Mouse (Mus musculus) embryonic fibroblast, embryonic 13.5 days (primary cell): ENCODE results near the gene Pqlc2. TPM values are rescaled to one million over a fixed set of nuclear protein-coding genes. Genes with fewer than 3 reads are reported as not detected.

ENCODE experiments used
- H3K27ac ChIP-seq: 2 replicates; pipeline ENCODE4 v1.5.1; 2012; ENCODE audit warnings: low read length, control low read depth, inconsistent platforms; ENCODE audit not compliant: insufficient read depth
- H3K4me1 ChIP-seq: 2 replicates; pipeline ENCODE4 v1.6.1; 2011; ENCODE audit warnings: low read length; ENCODE audit not compliant: control insufficient read depth, insufficient read depth
- H3K4me3 ChIP-seq: 2 replicates; pipeline ENCODE4 v1.5.1; 2011; ENCODE audit warnings: mild to moderate bottlenecking, control low read depth, low read length; ENCODE audit not compliant: insufficient read depth
- CTCF ChIP-seq: IDR thresholded peaks from 2 replicates; pipeline ENCODE4 v1.5.1; 2011; ENCODE audit warnings: mild to moderate bottlenecking, control low read depth, low read length, moderate library complexity, borderline replicate concordance; ENCODE audit not compliant: insufficient read depth
- POLR2A ChIP-seq: IDR thresholded peaks from 2 replicates; pipeline ENCODE4 v1.6.1; 2011; ENCODE audit warnings: low read depth, mild to moderate bottlenecking, control low read depth, low read length, moderate library complexity
- polyA plus RNA-seq: library from polyadenylated mRNA; stranded (reverse); fragments of >200 nt; gene quantifications from 2 replicates; pipeline ENCODE4 v1.2.4, GENCODE M21; 2011; ENCODE audit warnings: low read depth; ENCODE audit not compliant: missing spikeins, insufficient read length

Pqlc2 gene
- polyA plus RNA-seq, 1 experiment = 12.3 TPM

DNA sequence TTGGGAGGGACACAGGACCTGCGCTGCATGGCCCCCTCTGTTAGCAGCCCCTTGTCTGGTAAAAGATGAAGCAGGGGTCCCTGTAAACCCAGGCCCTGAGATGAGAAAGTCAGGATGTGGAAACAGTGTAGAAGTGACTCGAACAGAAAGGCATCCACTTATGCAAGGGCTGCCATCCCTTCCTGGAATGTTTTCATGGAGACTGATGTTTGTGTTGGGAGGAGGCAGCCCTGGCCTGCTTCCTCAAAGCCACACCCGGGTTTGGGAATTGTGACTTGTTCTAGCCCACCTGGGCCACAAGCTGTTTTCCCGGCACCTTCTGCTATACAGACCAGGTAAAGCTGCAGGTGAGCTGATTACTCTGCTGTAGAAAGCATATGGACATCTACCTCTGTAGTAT lies 54.4 kb downstream of the Pqlc2 start:
- no peak for TF ChIP-seq POLR2A
- TF ChIP-seq CTCF = no peak
- H3K4me1 ChIP-seq = peaks cover 39% of the 10 kb centered on the region
- H3K27ac ChIP-seq = peak overlapping the region; percentile 41
- no peak overlapping the region for H3K4me3 ChIP-seq

GRCm38 (mm10) chr4:139253206-139253605 lies 57.3 kb downstream of the Pqlc2 start:
- Histone ChIP-seq H3K27ac (no peak overlapping the region; the same call in 1 of the 2 replicates), H3K4me1 (peaks cover 48% of the 10 kb centered on the region), H3K4me3 (no peak overlapping the region)
- no peak for TF ChIP-seq POLR2A
- no peak for TF ChIP-seq CTCF

DNA sequence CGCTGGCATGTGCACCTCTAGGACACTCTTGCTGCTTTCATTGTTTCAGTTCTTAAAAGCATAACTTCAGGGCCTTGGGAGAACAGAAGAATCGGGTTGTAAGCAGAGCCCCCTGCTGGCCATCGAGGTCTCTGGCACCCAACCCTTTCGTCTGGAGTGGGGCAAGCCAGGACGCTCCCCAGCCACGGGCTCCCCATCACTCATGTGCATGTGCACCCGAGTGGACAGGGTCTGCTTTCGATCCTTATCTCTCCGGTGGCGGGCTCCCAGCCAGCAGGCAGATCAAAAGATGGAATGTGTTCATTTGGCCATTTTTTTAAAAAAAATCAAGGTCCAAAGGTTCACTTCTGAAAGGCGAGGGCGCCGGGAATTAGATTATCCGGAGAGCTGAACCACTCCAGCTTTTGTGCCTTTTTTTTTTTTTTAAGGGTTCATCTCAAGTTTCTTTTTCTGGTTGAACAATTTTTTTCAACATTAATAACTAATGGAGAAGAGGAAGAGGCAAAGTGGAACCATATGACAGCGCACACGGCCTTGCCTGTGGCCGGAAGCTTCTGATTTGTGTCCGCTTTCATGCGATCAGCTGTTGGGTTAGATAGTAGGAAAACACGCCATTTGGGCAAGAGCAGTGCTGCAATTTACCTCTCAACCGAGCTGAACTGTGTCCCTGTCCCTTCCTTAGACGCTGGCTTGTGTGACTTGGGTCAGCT lies 58.3 kb downstream of the Pqlc2 start:
- H3K27ac ChIP-seq = peak overlapping the region; percentile 57
- no peak overlapping the region for H3K4me3 ChIP-seq
- TF ChIP-seq CTCF (peak; percentile 67), POLR2A (no peak)
- H3K4me1 ChIP-seq = peaks cover 51% of the 10 kb centered on the region

- Histone ChIP-seq H3K27ac (peak overlapping the region; percentile 57), H3K4me3 (no peak overlapping the region), H3K4me1 (peaks cover 58% of the 10 kb centered on the region)
- TF ChIP-seq POLR2A (no peak), CTCF (no peak)
These were observed 59.6 kb downstream of the Pqlc2 start for GRCm38 (mm10) chr4:139250886-139251285.

DNA sequence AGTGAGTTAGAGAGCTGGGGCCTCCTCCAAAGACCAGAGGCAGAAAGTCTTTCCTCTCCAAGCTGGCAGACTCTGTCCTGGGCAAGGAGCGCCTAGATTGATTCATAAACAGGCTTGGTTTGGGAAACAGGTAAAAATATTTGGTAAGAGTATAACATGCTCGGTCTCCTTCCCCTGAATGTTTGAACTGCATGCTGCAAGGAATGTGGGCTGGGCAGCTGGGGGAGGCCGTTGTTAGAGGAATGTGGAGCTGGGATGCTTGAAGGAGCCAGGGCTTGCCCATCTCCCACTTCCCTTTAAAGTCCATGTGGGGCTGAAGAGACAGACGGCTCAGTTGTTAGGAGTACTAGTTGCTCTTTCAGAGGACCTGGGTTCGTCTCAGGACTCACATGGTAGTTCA lies 60.5 kb downstream of the Pqlc2 start:
- Histone ChIP-seq H3K4me3 (no peak overlapping the region), H3K4me1 (peaks cover 52% of the 10 kb centered on the region), H3K27ac (peak overlapping the region; percentile 57)
- no peak for TF ChIP-seq POLR2A
- no peak for TF ChIP-seq CTCF

DNA sequence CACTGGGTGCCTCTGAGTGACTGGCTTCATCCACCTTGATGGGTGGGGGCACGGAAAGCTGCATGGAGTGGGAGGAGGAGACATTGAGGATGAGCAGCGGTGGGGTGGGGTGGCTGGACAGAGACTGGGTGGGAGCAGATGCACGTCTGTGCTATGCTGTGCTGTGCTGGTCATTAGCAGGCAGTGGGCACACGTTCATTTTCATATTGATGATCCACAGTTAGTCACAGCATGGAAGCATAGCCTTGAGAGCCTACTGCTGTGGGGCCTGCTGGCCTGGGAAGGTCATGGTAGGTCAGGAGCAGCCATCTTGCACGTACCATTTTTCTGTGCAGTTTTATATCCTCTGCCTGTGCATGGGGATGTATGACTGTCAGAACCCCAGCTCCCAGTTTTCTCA lies 61.8 kb downstream of the Pqlc2 start:
- peaks cover 52% of the 10 kb centered on the region for H3K4me1 ChIP-seq
- no peak overlapping the region for H3K27ac ChIP-seq
- TF ChIP-seq POLR2A = no peak
- TF ChIP-seq CTCF = no peak
- no peak overlapping the region for H3K4me3 ChIP-seq

DNA sequence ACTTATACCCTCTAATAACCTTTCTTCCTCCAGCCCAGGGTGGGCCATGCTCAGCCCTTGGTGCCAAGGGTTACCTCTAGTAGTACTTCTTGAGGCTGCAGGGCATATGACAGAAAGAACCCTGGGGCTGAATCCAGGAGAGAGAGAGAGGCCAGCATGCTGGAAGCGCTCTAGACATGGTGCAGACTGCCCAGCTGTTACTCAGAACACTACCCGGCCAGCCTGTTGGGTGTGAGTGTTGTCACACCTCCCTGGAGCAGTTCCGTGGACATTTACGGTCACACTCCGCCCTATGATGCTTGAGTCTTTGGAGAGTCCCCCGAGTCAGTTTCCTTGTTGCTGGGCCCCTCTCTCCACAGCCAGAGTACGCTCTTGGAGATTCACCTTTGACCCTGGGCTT lies 62.5 kb downstream of the Pqlc2 start:
- Histone ChIP-seq H3K4me3 (no peak overlapping the region), H3K27ac (peak overlapping the region; percentile 3; the same call in 1 of the 2 replicates), H3K4me1 (peaks cover 45% of the 10 kb centered on the region)
- TF ChIP-seq CTCF (no peak), POLR2A (no peak)

DNA sequence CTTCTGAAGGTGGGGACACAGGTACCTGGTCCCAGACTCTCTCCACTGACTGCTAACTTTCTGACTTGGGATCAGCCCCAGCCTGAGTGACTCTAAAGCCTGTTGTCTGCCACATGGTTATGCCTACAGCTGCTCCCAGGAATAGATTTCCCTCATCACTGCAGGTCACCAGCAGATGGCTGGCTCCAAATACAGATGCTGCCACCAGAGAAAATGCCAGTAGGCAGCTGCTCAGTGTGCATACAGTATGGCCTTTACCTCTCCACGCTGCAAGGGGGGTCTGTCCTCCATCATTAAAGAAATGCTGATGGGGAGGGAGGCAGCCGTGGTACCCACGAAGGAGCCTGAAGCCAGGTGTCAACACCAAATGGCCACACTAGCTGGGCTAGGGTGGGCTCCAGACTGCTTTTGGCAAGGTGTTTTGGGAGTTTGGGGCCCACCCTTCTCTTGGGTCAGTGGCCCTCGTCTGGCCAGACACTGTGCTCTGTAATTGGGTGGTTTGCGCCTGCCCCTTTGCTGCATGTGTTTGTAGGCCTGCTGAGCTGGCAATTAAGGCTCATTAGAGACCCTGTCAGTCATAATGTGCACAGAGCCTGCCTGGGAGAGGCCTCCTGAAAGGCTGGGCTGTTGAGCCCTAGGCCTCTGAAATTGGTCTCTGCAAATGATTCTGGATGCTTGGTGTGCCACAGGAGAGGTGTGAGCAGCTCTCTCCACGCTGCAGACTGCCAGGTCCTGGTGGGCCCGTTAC lies 64.2 kb downstream of the Pqlc2 start:
- Histone ChIP-seq H3K4me3 (no peak overlapping the region), H3K4me1 (peaks cover 41% of the 10 kb centered on the region), H3K27ac (no peak overlapping the region)
- TF ChIP-seq POLR2A = no peak
- no peak for TF ChIP-seq CTCF

- Histone ChIP-seq H3K4me1 (peaks cover 39% of the 10 kb centered on the region), H3K27ac (no peak overlapping the region), H3K4me3 (no peak overlapping the region)
- no peak for TF ChIP-seq POLR2A
These were observed 65.0 kb downstream of the Pqlc2 start for GRCm38 (mm10) chr4:139245534-139245933.

GRCm38 (mm10) chr4:139244766-139245165 lies 65.7 kb downstream of the Pqlc2 start:
- Histone ChIP-seq H3K4me3 (no peak overlapping the region), H3K4me1 (peaks cover 37% of the 10 kb centered on the region), H3K27ac (no peak overlapping the region)
- TF ChIP-seq CTCF (no peak), POLR2A (no peak)

DNA sequence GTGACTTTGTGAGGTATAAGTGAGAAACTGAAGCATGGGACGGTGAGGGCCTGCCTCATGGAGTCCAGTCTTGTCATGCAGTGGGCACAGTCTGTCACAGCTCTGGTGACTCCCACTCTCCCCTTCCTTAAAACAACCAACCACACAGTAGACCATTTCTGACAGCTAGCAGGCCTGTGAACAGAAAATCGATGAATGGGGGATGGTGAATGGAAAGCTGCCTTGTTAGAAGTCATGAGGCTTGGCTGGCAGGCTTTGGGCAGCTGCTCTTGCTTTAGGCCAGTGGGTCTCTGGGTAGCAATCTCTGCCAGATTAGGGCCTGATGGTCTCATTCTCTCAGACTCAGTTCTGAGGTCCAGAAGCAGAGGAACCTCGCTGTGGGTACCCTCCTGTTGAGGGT lies 66.3 kb downstream of the Pqlc2 start:
- Histone ChIP-seq H3K27ac (no peak overlapping the region), H3K4me1 (peaks cover 33% of the 10 kb centered on the region), H3K4me3 (no peak overlapping the region)
- no peak for TF ChIP-seq CTCF
- TF ChIP-seq POLR2A = no peak

Other genes with a start within 250 kb of the Pqlc2 start
- gene Htr6, start 235.1 kb downstream of the Pqlc2 start, polyA plus RNA-seq = not detected in 2 replicates
- gene Nbl1, start 217.7 kb downstream of the Pqlc2 start, polyA plus RNA-seq = 51.8 and 64.3 TPM in 2 replicates
- gene Minos1, start 179.6 kb downstream of the Pqlc2 start, polyA plus RNA-seq = 178 and 193 TPM in 2 replicates
- 355 and 440 TPM in 2 replicates for gene Capzb, start 117.8 kb downstream of the Pqlc2 start, polyA plus RNA-seq
- gene Akr7a5, start within 50 bp of the Pqlc2 start, polyA plus RNA-seq = 17.1 and 18.1 TPM in 2 replicates
- gene Mrto4, start 41.9 kb upstream of the Pqlc2 start, polyA plus RNA-seq = 50.6 and 69.7 TPM in 2 replicates
- 35.4 and 38.5 TPM in 2 replicates for gene Emc1, start 41.9 kb upstream of the Pqlc2 start, polyA plus RNA-seq
- 107 TPM in 2 replicates for gene Ubr4, start 41.9 kb upstream of the Pqlc2 start, polyA plus RNA-seq
- gene Iffo2, start 219.8 kb upstream of the Pqlc2 start, polyA plus RNA-seq = 28.5 and 37.6 TPM in 2 replicates